Mouse (Mus musculus): Measurements from ENCODE around the gene Blcap. TPM values are rescaled to one million over a fixed set of nuclear protein-coding genes. Genes with fewer than 3 reads are reported as not detected.

Gene Blcap
- polyA plus RNA-seq (2012; rRNA removed): 28.2 and 35.3 TPM in 2 replicates

- H3K4me1 ChIP-seq (replicated peaks; ENCODE audit: control insufficient read depth, insufficient read depth, low read length): peaks cover 4% of the 10 kb centered on the region
- H3K27me3 ChIP-seq (ENCODE audit: control insufficient read depth, insufficient read depth, low read length): no peaks in the 10 kb centered on the region
- H3K36me3 ChIP-seq (ENCODE audit: control insufficient read depth, insufficient read depth, low read length): no peaks in the 10 kb centered on the region
- peak; percentile 29 for DNase-seq
- 9% methylated on average over 6 of the region's 6 CpGs for WGBS
- TF ChIP-seq POLR2A (IDR thresholded peaks at IDR 0.05; ENCODE audit: control insufficient read depth, extremely low read depth, insufficient read depth, low read length, poor library complexity): no peak
- no peak for TF ChIP-seq CTCF (IDR thresholded peaks at IDR 0.05; ENCODE audit: borderline replicate concordance, control insufficient read depth, extremely low read depth, insufficient read depth, low read length, poor library complexity)
- H3K27ac ChIP-seq (ENCODE audit: control insufficient read depth, insufficient read depth, low read length): no peak within 1 kb of the TSS
- H3K4me3 ChIP-seq (ENCODE audit: control insufficient read depth, insufficient read depth, low read length): no peak within 1 kb of the TSS
Observed at GRCm38 (mm10) chr2:157571224-157571832, at the start of gene Blcap. Gene Blcap, minus strand, starts transcription at chr2:157571274.

- 98% methylated on average over 4 of the region's 4 CpGs for WGBS
- H3K27me3 ChIP-seq (ENCODE audit: control insufficient read depth, insufficient read depth, low read length): no peaks in the 10 kb centered on the region
- H3K4me3 ChIP-seq (ENCODE audit: control insufficient read depth, insufficient read depth, low read length): no peak overlapping the region
- no peak overlapping the region for H3K27ac ChIP-seq (ENCODE audit: control insufficient read depth, insufficient read depth, low read length)
- TF ChIP-seq CTCF (IDR thresholded peaks at IDR 0.05; ENCODE audit: borderline replicate concordance, control insufficient read depth, extremely low read depth, insufficient read depth, low read length, poor library complexity) (no peak), POLR2A (IDR thresholded peaks at IDR 0.05; ENCODE audit: control insufficient read depth, extremely low read depth, insufficient read depth, low read length, poor library complexity) (no peak)
- peaks cover 10% of the 10 kb centered on the region for H3K4me1 ChIP-seq (replicated peaks; ENCODE audit: control insufficient read depth, insufficient read depth, low read length)
- DNase-seq: no peak
- no peaks in the 10 kb centered on the region for H3K36me3 ChIP-seq (ENCODE audit: control insufficient read depth, insufficient read depth, low read length)
Observed at GRCm38 (mm10) chr2:157618393-157618792, 47.3 kb upstream of the Blcap start.

DNA sequence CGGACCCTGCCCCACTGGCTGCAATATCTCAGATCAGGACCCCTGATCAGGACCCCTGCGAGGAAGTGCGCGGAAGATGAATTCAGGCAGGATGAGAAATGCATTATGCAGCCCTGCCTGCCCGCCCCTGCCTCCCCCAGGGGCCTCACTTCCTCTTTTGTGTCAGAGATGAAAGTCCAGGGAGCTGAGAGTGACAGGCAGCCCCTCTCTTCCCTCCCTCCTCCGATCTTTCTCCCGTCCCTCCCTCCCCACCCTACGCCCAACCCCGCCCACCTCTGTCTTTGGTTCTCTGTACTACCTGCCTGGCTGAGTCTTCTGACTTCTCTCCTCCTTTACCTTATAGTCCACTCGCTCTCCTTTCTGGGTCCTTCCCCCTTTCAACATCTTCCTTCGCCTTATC is 42.9 kb upstream of the Blcap start:
- Histone ChIP-seq H3K4me3 (ENCODE audit: control insufficient read depth, insufficient read depth, low read length) (no peak overlapping the region), H3K36me3 (ENCODE audit: control insufficient read depth, insufficient read depth, low read length) (no peaks in the 10 kb centered on the region), H3K4me1 (replicated peaks; ENCODE audit: control insufficient read depth, insufficient read depth, low read length) (peaks cover 10% of the 10 kb centered on the region), H3K27ac (ENCODE audit: control insufficient read depth, insufficient read depth, low read length) (no peak overlapping the region), H3K27me3 (ENCODE audit: control insufficient read depth, insufficient read depth, low read length) (no peaks in the 10 kb centered on the region)
- WGBS: 9% methylated on average over 11 of the region's 11 CpGs
- peak; percentile 35 for DNase-seq
- TF ChIP-seq CTCF (IDR thresholded peaks at IDR 0.05; ENCODE audit: borderline replicate concordance, control insufficient read depth, extremely low read depth, insufficient read depth, low read length, poor library complexity) (no peak), POLR2A (IDR thresholded peaks at IDR 0.05; ENCODE audit: control insufficient read depth, extremely low read depth, insufficient read depth, low read length, poor library complexity) (no peak)

- H3K27me3 ChIP-seq (ENCODE audit: control insufficient read depth, insufficient read depth, low read length): no peaks in the 10 kb centered on the region
Observed at GRCm38 (mm10) chr2:157611735-157612134, 40.7 kb upstream of the Blcap start.

GRCm38 (mm10) chr2:157607542-157608236 is 36.6 kb upstream of the Blcap start:
- 16% methylated on average over 9 of the region's 9 CpGs for WGBS

More at GRCm38 (mm10) chr2:157611735-157612134, 40.7 kb upstream of the Blcap start:
- DNase-seq: no peak
- Histone ChIP-seq H3K4me3 (ENCODE audit: control insufficient read depth, insufficient read depth, low read length) (no peak overlapping the region), H3K27ac (ENCODE audit: control insufficient read depth, insufficient read depth, low read length) (no peak overlapping the region), H3K36me3 (ENCODE audit: control insufficient read depth, insufficient read depth, low read length) (no peaks in the 10 kb centered on the region), H3K4me1 (replicated peaks; ENCODE audit: control insufficient read depth, insufficient read depth, low read length) (peaks cover 10% of the 10 kb centered on the region)
- TF ChIP-seq CTCF (IDR thresholded peaks at IDR 0.05; ENCODE audit: borderline replicate concordance, control insufficient read depth, extremely low read depth, insufficient read depth, low read length, poor library complexity) (no peak), POLR2A (IDR thresholded peaks at IDR 0.05; ENCODE audit: control insufficient read depth, extremely low read depth, insufficient read depth, low read length, poor library complexity) (no peak)
- 71% methylated on average over 3 of the region's 3 CpGs for WGBS

DNA sequence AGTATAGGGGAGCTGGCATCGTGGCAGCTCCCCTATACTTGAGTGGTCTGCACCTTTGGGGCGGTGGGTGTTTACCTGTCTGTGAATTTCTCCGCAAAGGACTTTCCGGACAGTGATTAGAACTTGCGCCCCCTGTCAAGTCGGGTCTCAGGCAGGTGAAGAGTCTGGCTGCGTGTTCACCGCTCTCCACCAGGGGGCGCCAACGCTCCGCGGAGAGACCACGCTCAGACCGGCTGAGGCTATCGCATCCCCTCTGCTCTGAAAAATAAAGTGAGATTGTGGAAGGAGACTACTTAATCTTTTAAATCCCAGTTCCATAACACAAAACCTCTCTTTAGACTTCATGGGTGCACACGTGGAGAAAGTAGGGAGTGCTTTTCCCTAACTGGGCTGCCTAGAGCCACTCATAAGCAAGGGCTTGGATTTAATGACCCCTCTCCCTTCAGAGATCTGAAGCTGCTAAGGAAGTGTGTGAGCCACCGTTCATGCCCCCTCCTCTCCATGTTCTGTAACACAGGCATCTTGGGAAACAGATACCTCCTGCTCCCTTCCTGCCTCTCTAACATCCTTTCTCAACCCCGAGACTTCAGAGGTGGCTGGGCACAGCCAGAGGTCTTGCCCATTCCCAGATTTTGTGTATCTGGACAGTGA is 34.1 kb upstream of the Blcap start:
- no peak overlapping the region for H3K4me3 ChIP-seq (ENCODE audit: control insufficient read depth, insufficient read depth, low read length)
- H3K27me3 ChIP-seq (ENCODE audit: control insufficient read depth, insufficient read depth, low read length): no peaks in the 10 kb centered on the region
- peak; percentile 84 for DNase-seq
- H3K27ac ChIP-seq (ENCODE audit: control insufficient read depth, insufficient read depth, low read length): no peak overlapping the region
- WGBS: 7% methylated on average over 18 of the region's 18 CpGs
- H3K4me1 ChIP-seq (replicated peaks; ENCODE audit: control insufficient read depth, insufficient read depth, low read length): no peaks in the 10 kb centered on the region
- no peaks in the 10 kb centered on the region for H3K36me3 ChIP-seq (ENCODE audit: control insufficient read depth, insufficient read depth, low read length)
- TF ChIP-seq POLR2A (IDR thresholded peaks at IDR 0.05; ENCODE audit: control insufficient read depth, extremely low read depth, insufficient read depth, low read length, poor library complexity): no peak
- TF ChIP-seq CTCF (IDR thresholded peaks at IDR 0.05; ENCODE audit: borderline replicate concordance, control insufficient read depth, extremely low read depth, insufficient read depth, low read length, poor library complexity): peak; percentile 97

More at GRCm38 (mm10) chr2:157607542-157608236, 36.6 kb upstream of the Blcap start:
- DNase-seq: no peak
- no peaks in the 10 kb centered on the region for H3K36me3 ChIP-seq (ENCODE audit: control insufficient read depth, insufficient read depth, low read length)
- no peaks in the 10 kb centered on the region for H3K27me3 ChIP-seq (ENCODE audit: control insufficient read depth, insufficient read depth, low read length)
- H3K4me1 ChIP-seq (replicated peaks; ENCODE audit: control insufficient read depth, insufficient read depth, low read length): no peaks in the 10 kb centered on the region
- no peak overlapping the region for H3K4me3 ChIP-seq (ENCODE audit: control insufficient read depth, insufficient read depth, low read length)
- no peak for TF ChIP-seq POLR2A (IDR thresholded peaks at IDR 0.05; ENCODE audit: control insufficient read depth, extremely low read depth, insufficient read depth, low read length, poor library complexity)
- no peak overlapping the region for H3K27ac ChIP-seq (ENCODE audit: control insufficient read depth, insufficient read depth, low read length)

All from thymus, adult 2 months (tissue).